Mouse (Mus musculus): Measurements from ENCODE around the gene Dcaf6. TPM values are rescaled to one million over a fixed set of nuclear protein-coding genes. Genes with fewer than 3 reads are reported as not detected.

Gene Dcaf6
- polyA plus RNA-seq (2017; shearing (Covaris generic)) = 10 to 100 TPM in 1 of 2 experiments, 1 to 10 TPM in 1; 8.5 to 12.8 TPM

DNA sequence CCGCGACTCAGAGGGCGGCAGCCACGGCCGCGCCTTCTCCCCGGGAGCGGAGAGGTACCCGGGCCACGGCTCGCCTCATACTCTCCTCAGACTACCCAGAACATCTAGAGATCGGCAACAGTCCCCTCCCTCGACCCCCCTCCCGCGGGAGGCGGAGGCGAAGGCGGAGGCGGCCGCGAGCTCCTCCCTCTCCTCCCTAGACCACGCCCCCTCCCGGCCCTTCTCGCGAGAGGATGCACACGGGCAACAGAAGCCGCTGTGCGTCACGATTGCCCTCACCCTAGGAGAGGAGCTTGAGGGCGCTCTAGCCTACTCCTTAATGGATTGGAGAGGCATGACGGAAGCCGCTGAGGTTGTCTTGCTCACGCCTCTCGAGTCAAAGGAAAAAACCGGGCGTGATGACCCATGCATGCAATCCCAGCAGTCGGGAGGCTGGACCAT lies at the start of gene Dcaf6, which contains the start of gene Mpc2:
Gene Dcaf6 (minus strand): TSS at position 116 of the 441 bp plus-strand sequence.
Gene Mpc2 (plus strand): TSS at position 278 of the 441 bp plus-strand sequence.

DNA sequence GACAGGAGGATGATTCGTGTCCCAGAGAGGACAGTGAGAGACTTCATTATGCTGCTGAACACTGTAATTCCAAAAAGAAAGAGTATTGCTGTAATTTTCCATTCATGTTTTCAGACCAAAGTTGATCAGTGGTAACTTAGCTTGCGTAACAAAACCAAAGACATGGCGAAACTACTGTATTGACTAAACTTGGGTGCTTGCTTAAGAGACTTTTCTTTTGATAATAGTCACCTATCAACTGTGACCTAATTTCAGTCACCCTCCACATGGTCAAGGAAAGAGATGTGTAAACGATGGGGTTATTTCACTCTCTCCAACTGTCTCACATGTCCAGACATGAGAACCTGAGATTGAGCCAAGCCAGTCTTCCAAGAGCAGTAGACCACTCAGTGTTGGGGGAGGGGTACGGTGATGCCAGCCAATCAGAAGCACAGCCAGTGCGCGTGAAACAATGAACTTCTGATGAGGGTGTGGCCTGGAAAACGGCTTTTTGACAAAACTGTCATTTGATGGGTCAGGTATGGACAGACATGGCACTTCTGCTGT lies 24.5 kb upstream of the Dcaf6 start, which contains the start of gene Adcy10:
Gene Adcy10 (plus strand): TSS at position 496 of the 546 bp plus-strand sequence.

DNA sequence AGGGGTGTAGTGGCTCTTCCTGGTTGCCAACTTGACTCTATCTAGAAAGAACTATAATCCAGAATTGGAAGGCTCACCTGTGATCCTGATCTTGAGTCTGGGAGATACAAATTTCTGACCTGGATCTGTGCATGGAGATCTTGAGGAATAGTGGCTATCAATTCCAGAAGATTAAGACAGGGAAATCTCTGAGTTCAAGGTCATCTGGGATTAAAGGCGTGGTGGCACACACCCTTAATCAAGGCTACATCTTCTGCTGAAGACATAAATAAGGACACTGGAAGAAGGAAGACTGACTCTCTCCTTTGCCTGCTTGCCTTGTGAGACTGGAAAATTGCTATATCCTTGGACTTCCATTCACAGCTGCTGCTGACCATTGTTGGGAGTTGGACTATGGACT lies 164.8 kb downstream of the Dcaf6 start, which contains the start of gene Gpr161:
Gene Gpr161 (plus strand): TSS at position 301 of the 400 bp plus-strand sequence.

Other genes starting within 250 kb of the Dcaf6 start
- gene Tiprl, start 223.5 kb downstream of the Dcaf6 start, polyA plus RNA-seq (2017; shearing (Covaris generic)) = 100 to 1,000 TPM in 1 of 2 experiments, 10 to 100 TPM in 1; 79.4 to 101 TPM
- under 1 TPM; 0.10 to 0.34 TPM for gene Gpr161, start 164.7 kb downstream of the Dcaf6 start, polyA plus RNA-seq (2017; shearing (Covaris generic))
- 100 to 1,000 TPM; 112 to 118 TPM for gene Mpc2, start 162 bp upstream of the Dcaf6 start, polyA plus RNA-seq (2017; shearing (Covaris generic))
- gene Adcy10, start 24.7 kb upstream of the Dcaf6 start, polyA plus RNA-seq (2017; shearing (Covaris generic)) = 1 to 10 TPM in 1 of 2 experiments, under 1 TPM in 1; 0.16 to 1.5 TPM
- 1 to 10 TPM in 1 of 2 experiments, under 1 TPM in 1; 0.74 to 4.5 TPM for gene Mpzl1, start 174.1 kb upstream of the Dcaf6 start, polyA plus RNA-seq (2017; shearing (Covaris generic))
- 100 to 1,000 TPM; 229 to 245 TPM for gene Rcsd1, start 249.3 kb upstream of the Dcaf6 start, polyA plus RNA-seq (2017; shearing (Covaris generic))

Data from inflammation-experienced regulatory T-cells (primary cell).